Mouse (Mus musculus) retina, embryonic 14.5 days (tissue): ENCODE data around the gene Vamp1.
A peak's percentile ranks its signal among the peaks of the same experiment; 100 is the strongest.

Experiments
- DNase-seq: peaks from one replicate; pipeline ENCODE4 v3.0.0-alpha.2; 2015; ENCODE audit warnings: low spot score

Vamp1 gene

DNA sequence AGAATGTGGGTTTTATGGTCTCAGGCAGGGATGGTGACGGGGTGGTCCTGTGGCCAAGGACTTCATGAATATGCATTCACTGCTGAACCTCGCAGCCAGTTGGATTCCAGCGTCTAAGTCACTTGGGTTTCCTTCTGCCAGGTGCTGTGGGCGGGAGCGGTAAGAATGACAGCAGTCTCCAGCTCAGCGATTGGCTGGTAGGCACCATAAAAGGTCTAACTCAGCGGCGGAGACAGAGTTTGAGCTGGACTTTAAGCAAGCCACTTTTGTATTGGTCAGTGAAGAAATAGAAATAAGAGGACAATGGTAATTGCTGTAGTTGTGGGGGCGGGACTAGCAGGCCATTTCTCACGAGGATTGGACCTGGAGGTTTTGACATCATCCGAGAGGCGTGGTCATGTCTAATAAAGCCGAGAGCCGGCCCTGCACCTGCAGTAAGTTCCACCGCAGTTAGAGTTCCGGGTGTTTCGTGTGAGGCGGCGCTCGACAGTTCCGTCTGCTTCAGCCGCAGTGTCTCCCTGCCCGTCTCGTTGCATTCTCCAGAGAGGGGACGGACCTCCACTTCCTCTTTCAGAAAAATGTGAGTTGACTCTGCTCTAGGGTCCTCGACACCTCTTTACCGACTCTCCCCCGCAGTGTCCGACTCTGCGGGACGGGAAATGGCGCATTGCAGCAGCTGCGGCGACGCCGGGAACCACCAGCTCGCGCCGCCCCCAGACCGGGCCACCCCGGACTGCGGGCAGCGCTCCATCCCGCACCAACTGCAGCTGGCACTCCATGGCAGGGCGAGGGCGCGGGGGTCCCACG lies at the start of gene Vamp1:
Gene Vamp1, plus strand, starts transcription at position 404 of the 807 bp plus-strand sequence.
- peak; percentile 97 for DNase-seq

DNA sequence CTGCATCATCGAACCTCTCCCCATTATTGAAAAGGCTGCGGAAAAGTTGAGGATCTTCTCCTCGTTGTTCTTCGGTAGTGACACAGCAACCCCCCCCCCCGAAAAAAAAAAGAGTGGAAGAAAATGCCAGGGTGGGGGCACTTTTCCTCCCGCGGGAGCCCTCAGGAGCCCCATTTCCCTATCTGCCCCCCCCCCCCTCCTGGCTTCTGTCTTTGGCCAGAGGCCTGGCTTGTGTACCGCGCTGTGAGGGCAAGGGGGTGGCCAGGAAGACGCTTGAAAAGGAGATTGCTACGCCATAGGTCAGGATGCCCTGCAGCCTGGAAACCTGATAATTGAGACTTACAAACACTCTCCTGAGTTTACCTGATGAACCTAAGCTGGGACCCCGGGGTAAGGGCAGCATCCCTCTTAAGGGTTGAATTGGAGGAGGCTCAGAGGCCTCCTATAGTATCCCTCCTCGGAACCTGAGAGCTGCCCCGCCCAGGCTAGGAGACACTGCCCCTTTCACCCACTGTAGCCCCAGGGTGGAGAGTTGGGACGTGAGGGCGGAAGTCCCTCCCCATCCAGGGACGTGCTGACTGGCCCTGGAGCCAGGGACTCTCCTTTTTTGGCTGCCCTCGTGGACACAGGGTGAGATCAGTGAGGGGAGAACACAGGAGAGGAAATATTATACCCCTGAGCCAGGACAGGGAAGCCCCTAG lies 49.1 kb upstream of the Vamp1 start, which contains the start of gene Gapdh:
Gene Gapdh, minus strand, starts transcription at position 417 of the 701 bp plus-strand sequence.
- peak; percentile 37 for DNase-seq

DNA sequence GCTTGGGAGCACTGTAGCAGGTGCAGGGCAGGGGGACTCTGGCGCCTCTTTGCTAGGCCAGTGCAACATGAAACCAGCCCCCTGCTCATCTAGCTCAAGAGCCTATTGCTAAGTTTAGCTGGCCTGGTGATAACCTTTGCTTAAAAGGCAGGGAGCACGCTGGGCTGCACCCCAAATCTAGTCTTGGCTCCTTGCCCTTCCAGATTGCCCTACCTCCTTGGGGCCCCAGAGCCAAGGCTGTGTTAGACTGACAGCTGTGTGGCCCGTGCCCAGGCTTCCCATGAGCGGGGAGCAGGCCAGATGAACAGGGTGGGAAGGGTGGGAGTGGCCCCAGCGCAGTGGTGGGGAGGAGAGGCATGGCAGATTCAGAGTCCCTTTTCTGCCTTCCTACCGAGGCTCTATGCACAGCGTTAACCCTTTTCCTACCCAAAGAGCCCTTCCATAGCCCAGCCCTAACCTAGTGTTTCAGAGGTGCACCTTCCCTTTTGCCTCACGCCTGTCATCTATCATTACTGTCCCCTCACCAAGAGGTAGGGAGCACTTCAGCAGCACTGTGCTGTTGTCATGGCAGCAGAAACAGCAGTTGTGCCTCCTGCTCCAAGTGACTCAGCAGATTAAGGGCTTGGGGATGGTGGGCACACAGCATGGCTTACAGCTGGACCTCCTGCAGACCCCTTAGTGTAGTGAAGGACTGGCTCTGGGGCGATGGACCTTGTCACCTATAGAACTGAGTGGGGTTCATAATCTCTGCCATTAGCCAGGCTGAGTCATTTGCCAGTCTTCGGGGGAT lies 48.3 kb upstream of the Vamp1 start:
- peak; percentile 70 for DNase-seq

DNA sequence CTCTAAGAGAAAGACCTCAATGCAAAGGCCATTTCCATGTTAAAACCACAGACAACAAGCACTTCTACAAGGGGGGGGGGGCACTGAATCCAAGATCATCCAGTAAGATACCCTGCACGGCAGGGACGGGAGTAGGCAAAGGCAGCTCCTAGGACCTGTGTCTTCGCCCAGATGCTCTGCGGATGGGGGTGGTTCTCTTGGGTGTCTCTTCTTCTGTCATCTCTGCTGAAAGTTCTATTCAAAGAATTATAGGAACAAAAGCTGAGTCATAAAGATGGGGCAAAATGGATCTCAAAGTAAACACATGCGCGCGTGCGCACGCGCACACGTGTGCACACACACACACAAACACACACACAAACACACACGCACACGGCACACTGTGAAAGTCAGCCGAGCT lies 47.3 kb upstream of the Vamp1 start:
- DNase-seq = no peak

DNA sequence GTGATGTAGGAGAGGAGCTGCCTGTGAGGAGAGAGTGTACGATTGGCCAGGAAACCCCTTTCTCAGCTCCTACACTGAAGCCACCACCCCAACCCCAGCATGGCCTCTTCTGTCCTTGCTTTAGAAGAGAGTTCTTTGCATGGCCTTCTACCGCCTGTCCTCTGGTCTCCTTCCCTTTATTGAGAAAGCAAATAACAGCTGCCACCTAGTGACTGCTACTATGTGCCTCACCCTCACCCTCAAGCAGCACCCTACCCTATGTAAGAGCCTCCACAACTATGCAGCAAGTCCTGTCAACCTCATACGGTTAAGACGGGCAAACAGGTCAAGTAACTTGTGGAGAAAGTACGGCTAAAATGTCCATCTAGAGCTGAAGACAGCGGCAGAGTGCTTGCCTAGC lies 45.2 kb upstream of the Vamp1 start:
- no peak for DNase-seq

DNA sequence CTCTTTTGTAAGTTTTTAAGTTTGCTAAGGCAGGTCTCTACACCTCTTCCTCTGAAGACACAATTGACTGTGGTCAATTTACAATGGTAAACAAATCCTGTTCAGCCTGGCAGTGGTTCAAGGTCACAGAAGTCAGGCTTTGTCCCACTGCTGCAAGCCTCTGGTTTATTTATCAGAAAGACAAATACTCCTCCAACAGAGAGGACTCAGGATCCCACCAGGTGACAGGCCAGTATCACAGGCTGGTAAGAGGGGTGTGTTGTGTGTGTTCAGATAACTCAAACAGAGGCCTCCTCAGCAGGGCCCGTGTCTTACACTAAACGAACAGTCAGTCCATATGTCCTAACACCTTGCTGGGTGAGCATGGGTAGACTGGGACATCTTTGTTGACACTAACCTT lies 42.9 kb upstream of the Vamp1 start:
- no peak for DNase-seq

DNA sequence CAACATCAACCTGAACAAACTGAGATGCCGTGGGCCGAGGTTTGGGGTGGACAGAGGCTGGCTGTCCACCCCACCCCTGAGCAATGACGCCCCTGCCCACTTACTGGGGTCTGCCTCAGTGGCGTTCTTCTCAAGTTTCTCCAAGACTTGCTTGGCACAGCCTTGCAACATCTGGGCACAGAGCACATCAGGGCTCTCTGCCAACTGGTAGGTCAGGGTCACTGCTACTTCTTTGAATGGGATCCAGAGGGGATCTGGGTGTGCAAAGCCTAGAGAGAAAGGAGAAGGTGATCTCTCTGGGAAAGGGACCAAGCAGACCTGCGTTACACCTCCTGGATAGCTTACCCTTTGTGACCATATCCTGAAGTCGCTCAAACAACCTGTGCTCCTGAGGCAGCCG lies 42.1 kb upstream of the Vamp1 start:
- no peak for DNase-seq

DNA sequence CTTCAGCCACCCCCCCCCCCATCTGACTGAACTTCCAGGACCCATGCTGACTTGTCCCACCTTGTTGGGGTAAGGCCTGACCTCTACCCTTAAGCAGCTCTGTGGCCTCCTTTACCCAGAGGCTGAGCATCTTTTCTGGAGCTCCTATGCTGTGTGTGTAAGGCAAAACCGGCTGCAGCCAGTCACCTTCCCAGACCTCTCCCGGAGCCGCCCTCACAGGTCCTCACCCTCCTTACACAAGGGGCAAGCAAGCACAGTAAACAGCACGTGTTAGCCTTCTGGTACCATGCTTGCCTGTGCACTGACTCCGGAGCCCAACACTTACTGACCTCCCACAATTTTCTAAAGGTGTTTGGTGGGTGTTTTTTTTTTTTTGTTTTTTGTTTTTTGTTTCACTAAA lies 39.9 kb upstream of the Vamp1 start:
- no peak for DNase-seq

DNA sequence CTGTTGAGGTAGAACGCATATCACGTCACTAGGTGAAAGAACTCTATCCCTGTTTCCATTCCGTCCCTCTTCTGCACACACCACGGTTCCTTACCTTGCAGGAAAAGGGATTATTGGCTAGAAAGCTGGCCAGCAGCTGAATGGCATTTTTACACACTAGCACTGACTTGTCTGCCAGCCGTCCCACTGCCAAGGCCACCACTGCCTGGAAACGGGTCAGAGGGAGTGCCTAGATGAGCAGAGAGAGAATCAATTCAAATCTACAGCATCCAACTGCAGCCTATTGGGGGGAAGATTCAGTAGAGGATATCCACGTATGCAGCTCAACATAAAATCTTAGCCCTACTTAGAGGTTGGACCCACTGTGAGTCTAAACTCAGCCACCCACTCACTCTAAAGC lies 35.8 kb upstream of the Vamp1 start:
- no peak for DNase-seq

DNA sequence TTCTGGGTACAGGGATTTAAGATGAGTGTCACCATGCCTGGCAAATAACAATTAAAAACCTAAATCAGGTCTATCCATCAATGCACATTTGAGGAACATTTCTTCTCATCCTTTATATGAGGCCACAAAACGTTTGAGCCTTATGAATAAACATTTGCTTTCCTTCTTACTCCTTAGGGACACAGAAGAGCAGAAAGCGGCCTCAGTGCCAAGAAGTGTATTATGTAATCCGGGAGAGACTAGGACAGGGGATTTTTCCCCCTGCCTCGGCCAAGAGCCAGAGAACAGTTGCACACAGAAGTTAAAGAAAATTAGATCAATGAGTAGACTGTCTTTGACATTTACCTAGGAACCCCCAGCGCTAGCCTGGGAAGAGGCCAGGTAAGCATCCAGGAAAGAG lies 33.2 kb upstream of the Vamp1 start:
- DNase-seq = no peak

DNA sequence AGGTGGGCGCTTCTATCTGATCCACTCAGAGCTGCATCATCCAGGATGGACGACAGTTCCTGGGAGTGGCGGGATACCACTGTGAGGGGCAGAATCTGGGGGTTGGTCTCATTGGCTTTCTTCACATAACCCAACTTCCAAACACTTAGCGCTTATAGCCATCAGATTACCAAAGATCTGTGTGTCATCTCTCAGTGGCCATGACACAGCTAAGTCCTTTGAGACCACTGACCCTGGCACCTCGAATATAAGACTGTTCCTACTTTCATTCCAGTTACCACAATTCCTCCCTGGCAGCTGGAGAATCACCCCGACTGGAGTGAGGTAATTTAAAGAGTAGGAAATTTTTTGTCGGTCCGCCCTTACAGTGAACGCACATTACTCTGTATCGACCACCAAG lies 29.1 kb upstream of the Vamp1 start:
- no peak for DNase-seq

DNA sequence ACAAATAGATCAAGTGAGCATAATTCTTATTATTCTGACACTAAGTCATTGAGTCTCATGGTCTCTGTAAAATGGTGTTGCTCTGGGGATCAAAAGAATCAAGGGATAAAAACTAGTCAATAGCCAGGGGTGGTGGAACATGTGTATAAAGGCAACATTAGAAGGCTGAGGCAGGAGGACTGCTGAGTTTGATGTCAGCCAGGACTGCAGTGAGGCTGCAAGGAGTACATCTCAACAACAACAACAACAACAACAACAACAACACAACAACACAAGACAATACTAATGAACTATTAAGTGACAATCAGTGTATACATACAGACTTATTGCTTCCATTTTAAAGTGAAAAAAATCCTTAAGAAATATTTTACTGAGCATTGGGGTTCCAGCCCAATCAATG lies 24.5 kb upstream of the Vamp1 start:
- no peak for DNase-seq

DNA sequence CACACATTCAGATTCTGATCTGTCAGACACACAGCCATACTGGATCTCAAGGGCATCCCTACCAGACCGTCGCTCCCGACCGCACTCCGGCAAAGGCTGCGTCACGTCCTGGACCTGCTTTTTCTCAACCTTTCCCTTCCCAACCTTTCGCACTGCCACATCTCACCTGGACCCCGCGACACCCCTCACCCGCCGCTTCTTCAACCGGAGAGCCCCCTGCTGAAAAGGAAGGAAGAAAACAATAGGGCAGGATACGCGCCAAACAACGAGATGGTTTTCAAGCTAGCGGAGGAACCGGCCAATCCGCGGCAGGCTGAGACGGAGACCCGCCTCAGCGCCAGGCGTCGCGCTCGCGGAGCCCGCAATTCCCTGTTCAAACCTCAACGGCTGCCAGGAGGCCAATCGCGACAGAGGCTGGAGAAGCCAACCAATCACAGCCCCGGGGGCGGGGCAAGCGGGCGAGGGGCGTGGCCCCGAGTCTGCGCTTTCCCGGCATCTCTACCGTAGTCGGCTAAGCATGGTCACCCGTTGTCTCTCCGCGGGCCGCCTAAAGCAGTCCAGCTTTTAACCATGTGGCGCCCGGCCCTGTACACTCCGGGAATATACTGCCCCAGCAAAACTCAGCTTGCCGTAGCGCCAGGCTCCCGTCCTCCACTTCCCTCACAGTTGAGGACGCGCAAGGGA lies 23.9 kb upstream of the Vamp1 start, which contains the start of the genes Ncapd2 and Mrpl51:
Gene Ncapd2, minus strand, starts transcription at position 370 of the 684 bp plus-strand sequence.
Gene Mrpl51, plus strand, starts transcription at position 470 of the 684 bp plus-strand sequence.
- DNase-seq = peak; percentile 99

DNA sequence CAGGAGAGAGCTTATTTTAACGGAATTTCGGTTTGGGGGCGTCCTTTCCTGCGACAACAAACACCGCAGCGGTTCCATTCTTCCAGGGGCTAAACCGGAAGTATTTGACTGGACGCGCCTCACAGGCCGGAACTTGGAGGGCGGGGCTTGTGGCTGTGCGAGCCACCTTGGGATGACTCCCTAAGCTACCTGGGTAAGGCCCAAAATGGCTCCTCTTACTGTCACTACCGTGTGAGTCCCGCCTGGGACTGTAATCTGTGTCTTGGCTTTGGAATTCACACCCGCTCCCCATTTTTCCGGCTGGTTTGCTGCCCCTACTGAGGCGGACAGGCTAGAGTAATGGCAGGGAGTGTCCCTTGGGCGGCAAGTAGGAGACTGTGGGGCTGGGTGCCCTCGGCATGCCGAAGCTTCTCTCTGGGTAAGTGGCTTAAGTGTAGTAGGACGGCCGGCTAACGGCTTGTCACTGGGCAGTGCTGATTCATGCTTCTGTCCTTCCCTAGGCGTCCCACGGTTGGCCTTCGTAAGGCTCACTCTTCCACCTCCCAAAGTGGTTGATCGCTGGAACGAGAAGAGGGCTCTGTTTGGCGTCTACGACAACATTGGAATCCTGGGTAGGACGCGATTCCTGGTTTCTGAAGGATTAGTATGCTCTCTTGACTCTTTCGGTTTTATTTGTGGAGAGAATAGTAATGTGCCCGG lies 23.2 kb upstream of the Vamp1 start:
- DNase-seq = peak; percentile 95

DNA sequence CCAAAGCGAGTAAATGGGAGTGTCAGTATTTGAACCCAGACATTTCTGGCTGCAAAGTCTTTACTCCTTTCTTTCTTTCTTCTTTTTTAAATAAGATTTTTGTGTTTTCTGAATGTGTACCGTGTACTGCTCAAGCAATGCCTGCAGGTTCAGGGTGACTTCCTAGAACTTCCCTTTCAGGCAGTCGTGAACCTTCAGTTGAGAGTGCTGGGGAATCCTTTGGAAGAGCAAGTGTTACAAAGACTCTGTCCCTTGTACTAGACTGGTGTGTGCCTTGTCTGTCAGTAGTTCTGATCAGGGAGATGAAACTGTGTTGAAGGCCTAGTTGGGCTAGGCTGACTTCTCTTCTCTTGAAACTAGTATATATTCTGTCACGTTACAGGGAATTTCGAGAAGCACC lies 22.5 kb upstream of the Vamp1 start:
- DNase-seq = no peak

DNA sequence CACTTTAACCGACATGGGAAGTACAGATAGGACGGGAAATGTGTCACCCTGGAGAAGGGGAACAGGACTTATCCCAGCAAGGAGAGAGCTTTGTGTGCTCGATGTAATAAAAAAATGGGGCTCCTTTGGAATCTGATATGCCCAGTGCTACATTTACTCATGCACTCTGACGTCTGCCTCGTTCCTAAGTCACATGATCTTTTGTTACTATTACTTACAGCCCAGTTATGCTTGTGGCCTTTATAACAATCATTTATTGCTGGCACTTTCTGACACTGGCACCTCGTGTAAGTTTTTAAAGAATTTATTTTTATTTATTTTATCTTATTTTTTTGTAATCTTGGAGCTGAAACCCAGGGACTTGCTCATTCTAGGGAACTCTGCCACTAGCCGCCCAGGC lies 22.0 kb upstream of the Vamp1 start:
- no peak for DNase-seq

DNA sequence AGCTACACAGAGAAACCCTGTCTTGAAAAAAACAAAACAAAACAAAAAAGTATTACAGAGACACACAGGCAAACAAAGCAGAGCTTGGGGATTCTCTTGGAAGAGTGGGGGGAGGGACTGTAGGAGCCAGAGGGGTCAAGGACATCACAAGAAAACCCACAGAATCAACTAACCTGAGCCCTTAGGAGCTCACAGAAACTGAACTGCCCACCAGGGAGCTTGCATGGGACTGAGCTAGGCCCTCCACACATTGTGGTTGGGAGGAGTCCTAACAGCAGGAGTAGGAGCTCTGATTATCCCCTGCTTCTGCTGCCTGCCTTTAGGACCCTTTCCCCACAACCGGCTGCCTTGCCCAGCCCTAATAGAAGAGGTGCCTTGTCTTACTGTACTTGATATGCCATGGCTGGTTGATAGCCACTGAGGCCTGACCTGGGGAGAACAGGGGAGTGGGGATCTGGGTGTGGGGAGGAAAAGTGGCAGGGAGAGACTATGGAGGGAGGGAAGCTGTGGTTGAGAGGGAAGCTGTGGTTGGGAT lies 19.7 kb upstream of the Vamp1 start:
- DNase-seq = no peak

DNA sequence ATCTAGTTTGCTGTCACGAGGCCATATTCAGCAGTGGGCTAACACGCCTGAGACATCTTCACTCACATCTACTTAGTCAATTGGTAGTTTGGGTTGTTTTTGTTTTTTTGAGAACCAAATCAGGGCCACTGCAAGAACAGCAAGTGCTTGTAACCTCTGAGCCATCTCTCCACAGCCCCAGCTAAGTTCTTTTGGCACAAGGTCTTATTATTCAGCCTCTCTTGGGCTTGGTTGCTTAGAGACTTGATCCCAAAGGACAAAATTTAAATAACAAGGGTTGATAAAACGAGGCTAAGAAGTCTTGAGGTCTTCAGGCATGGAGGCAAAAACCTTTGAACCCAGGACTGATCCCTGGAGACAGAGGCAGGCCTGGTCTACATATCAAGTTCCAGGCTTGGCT lies 19.1 kb upstream of the Vamp1 start:
- DNase-seq = no peak

DNA sequence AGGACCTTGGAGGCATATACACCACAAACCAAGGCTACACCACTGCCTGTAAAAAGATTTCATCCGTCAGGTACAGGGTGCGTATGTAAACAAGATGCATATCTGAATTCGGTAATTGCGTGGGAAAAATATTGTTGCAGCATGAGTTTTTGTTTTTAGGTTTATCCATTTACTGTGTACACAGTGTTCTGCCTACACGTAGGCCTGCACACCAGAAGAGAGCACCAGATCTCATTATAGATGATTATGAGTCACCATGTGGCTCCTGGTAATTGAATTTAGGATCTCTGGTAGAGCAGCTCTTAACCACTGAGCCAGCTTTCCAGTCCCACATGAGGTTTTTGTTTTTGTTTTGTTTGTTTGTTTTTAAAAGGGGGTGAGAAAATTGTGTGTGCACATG lies 18.2 kb upstream of the Vamp1 start:
- DNase-seq = no peak

DNA sequence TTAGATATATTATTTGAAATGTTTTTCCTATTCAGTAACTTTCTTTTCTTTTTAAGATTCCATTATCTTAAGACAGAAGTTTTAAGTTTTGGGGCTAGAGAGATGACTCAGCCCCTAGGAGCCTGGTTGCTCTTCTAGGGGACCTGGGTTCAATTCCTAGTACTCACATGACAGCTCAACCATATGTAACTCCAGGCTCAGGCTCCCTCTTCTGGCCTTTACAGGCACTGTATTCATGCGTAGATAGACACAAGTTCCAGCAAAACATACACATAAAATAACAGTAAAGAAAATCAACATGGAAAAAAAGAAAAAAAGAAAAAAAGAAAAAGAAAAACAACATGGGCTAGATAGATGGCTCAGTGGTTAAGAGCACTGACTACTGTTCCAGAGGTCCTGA lies 4.9 kb upstream of the Vamp1 start:
- no peak for DNase-seq

DNA sequence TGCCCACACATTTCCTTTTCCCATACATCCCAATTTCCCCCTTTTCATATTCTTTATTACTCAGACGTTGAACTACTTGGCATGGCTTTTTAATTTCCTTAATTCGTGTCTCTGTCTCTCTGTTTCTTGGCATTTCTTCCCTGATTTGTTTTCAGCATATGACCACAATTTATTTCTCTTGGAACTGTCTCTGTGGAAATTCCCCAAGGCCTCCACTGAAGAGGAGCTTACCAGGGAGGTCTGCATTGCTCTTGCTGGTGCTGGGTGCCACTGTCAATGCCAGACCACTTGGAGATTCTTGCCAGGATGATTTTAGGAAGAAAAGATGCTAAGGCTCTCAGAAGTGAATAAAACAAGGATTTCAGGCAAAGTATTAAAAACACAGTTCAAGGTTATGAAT lies 2.7 kb upstream of the Vamp1 start:
- no peak for DNase-seq
